Mouse (Mus musculus) testis, adult 2 months (tissue): ENCODE measurements around the gene Obscn.

ENCODE experiments used
- CTCF ChIP-seq: fragments of 200-500 bp; IDR thresholded peaks from 2 replicates; pipeline ENCODE4 v1.5.1; 2012; ENCODE audit warnings: low read depth, mild to moderate bottlenecking, inconsistent platforms, low read length, moderate library complexity; ENCODE audit not compliant: control insufficient read depth, insufficient read depth, insufficient replicate concordance
- POLR2A ChIP-seq: fragments of 200-500 bp; IDR thresholded peaks from 2 replicates; pipeline ENCODE4 v1.6.1; 2012; ENCODE audit warnings: low read depth, mild to moderate bottlenecking, inconsistent platforms, low read length, moderate library complexity; ENCODE audit not compliant: control insufficient read depth

DNA sequence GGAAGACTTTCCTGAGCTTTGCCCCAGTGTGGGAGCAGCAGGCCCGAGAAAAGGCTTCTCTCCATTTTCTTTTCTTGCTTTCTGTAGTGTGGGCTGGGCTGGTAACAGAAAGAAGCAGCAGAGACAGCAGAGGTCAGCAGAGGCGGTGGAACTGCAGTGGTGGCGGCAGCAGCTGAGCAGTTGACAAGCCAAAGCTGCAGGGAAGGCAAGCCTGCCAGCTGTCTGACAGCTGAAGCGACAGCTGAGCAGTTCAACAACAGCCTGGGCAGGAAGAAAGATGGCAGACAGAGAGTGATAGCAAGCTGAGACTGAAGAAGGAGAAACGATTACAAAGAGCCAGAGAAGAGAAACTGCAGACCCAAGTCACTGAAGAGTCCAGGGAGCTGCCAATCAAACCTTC is 25.2 kb upstream of the Obscn start:
- TF ChIP-seq CTCF: no peak
- TF ChIP-seq POLR2A: no peak
